Mouse (Mus musculus) neural tube, embryonic 15.5 days (tissue): ENCODE data around the gene Mta3. TPM values are rescaled to one million over a fixed set of nuclear protein-coding genes. Genes with fewer than 3 reads are reported as not detected.

Experiments
- ATAC-seq: fragments of 200-750 bp; cut with Nextera tagmentation; 2 replicates; pipeline ENCODE4 v1.8.0; 2017; ENCODE audit warnings: mild to moderate bottlenecking, moderate TSS enrichment, moderate library complexity; ENCODE audit not compliant: low FRiP score
- H3K27ac ChIP-seq: fragments of 300-500 bp; sonication (generic); replicated peaks from 2 replicates; pipeline ENCODE4 v1.5.1; 2015; ENCODE audit warnings: mild to moderate bottlenecking, inconsistent platforms
- H3K27me3 ChIP-seq: fragments of 300-500 bp; sonication (generic); replicated peaks from 2 replicates; pipeline ENCODE4 v1.6.1; 2015; ENCODE audit warnings: inconsistent platforms
- H3K36me3 ChIP-seq: fragments of 300-500 bp; sonication (generic); 2 replicates; pipeline ENCODE4 v1.6.1; 2015; ENCODE audit warnings: inconsistent platforms
- H3K4me1 ChIP-seq: fragments of 300-500 bp; sonication (generic); 2 replicates; pipeline ENCODE4 v1.6.1; 2015; ENCODE audit warnings: inconsistent platforms
- H3K4me2 ChIP-seq: fragments of 300-500 bp; sonication (generic); 2 replicates; pipeline ENCODE4 v1.6.1; 2015; ENCODE audit warnings: inconsistent platforms, mild to moderate bottlenecking, moderate library complexity
- H3K4me3 ChIP-seq: fragments of 300-500 bp; sonication (generic); replicated peaks from 2 replicates; pipeline ENCODE4 v1.5.1; 2015; ENCODE audit warnings: mild to moderate bottlenecking, inconsistent platforms
- H3K9ac ChIP-seq: fragments of 300-500 bp; sonication (generic); replicated peaks from 2 replicates; pipeline ENCODE4 v1.6.1; 2015; ENCODE audit warnings: mild to moderate bottlenecking, inconsistent platforms
- H3K9me3 ChIP-seq: fragments of 300-500 bp; sonication (generic); replicated peaks from 2 replicates; pipeline ENCODE4 v1.6.1; 2016; ENCODE audit warnings: inconsistent platforms
- WGBS: fragments of 180-500 bp; shearing (Covaris S2); methylation state at CpG from one replicate; pipeline ENCODE4 v1.1.7; 2015; ENCODE audit warnings: mixed read lengths; 5-methylcytosine and 5-hydroxymethylcytosine counted together
- polyA plus RNA-seq: library from polyadenylated mRNA; unstranded; fragments of >200 nt; fragmentation: Nextera tagmentation; extraction: Ambion mirVana; gene quantifications from 2 replicates; pipeline ENCODE4 v1.2.1, GENCODE M21; 2015

Gene Mta3
- polyA plus RNA-seq, 1 experiment from 2014 or later = 34.8 TPM

GRCm38 (mm10) chr17:83799506-83800050 lies 93.6 kb downstream of the Mta3 start:
- WGBS = 95% methylated on average over 11 of the region's 11 CpGs
- Histone ChIP-seq H3K27me3 (no peaks in the 10 kb centered on the region), H3K27ac (no peak overlapping the region), H3K36me3 (peaks cover 20% of the 10 kb centered on the region), H3K4me2 (no peak overlapping the region), H3K4me3 (no peak overlapping the region), H3K9ac (no peak overlapping the region), H3K9me3 (no peaks in the 10 kb centered on the region), H3K4me1 (peaks cover 2% of the 10 kb centered on the region)
- ATAC-seq = no peak

DNA sequence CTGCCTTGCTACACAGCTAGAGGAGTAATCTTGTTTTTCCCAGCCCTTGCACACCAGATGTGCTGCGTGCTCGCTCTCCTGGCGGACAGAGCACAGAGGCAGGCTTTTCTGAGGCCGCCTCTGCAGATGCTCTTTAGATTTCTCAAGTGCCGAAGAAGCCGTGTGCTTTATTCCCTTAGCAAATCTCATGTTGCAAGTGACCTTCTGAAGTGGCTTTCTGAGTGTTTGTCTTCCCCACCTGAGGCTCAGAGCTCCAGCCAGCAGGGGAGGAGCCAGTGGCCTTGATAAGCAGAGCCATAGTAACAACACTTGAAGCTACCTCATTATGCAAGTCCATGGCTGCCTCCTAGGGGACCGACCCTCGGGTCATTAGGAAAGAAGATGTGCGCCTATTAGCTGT lies 98.0 kb downstream of the Mta3 start:
- no peaks in the 10 kb centered on the region for H3K9me3 ChIP-seq
- no peak overlapping the region for H3K9ac ChIP-seq
- WGBS = 78% methylated on average over 9 of the region's 9 CpGs
- no peaks in the 10 kb centered on the region for H3K27me3 ChIP-seq
- H3K4me1 ChIP-seq = peaks cover 12% of the 10 kb centered on the region
- H3K4me3 ChIP-seq = no peak overlapping the region
- H3K27ac ChIP-seq = no peak overlapping the region
- ATAC-seq = no peak
- peaks cover 36% of the 10 kb centered on the region for H3K36me3 ChIP-seq
- H3K4me2 ChIP-seq = no peak overlapping the region

GRCm38 (mm10) chr17:83805078-83805477 lies 99.1 kb downstream of the Mta3 start:
- Histone ChIP-seq H3K9ac (no peak overlapping the region), H3K36me3 (peaks cover 40% of the 10 kb centered on the region), H3K27ac (no peak overlapping the region), H3K4me3 (no peak overlapping the region), H3K4me1 (peaks cover 12% of the 10 kb centered on the region), H3K9me3 (no peaks in the 10 kb centered on the region), H3K4me2 (no peak overlapping the region), H3K27me3 (no peaks in the 10 kb centered on the region)
- 50% methylated on average over 9 of the region's 9 CpGs for WGBS
- ATAC-seq = peak; percentile 69; the same call in 1 of the 2 replicates

DNA sequence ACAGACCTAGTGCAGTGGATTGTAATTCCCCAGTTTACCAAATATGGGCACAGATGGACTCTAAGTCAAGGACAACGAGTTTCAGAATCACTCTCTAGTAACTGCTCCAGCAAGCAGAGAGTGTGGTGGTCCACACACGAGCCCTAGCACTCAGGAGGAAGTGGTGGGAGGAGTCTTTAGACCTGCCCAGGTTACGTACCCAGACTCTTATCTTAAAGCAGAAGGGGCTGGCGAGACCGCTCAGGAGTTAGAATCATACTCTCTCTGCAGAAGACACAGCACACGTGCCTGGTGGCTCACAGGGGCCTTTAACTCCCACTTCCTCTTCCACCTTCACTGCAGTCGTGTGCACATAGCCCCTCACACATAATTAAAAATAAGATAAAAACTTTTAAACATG lies 101.4 kb downstream of the Mta3 start:
- no peak overlapping the region for H3K27ac ChIP-seq
- WGBS = 80% methylated on average over 7 of the region's 7 CpGs

GRCm38 (mm10) chr17:83807778-83808398 lies 101.9 kb downstream of the Mta3 start:
- Histone ChIP-seq H3K4me3 (no peak overlapping the region), H3K36me3 (peaks cover 35% of the 10 kb centered on the region), H3K9me3 (no peaks in the 10 kb centered on the region), H3K27me3 (no peaks in the 10 kb centered on the region), H3K9ac (no peak overlapping the region), H3K4me2 (no peak overlapping the region), H3K4me1 (peaks cover 14% of the 10 kb centered on the region), H3K27ac (no peak overlapping the region)
- WGBS = 74% methylated on average over 11 of the region's 11 CpGs
- ATAC-seq = no peak

More for the DNA sequence above, 101.4 kb downstream of the Mta3 start:
- ATAC-seq = no peak
- no peak overlapping the region for H3K9ac ChIP-seq
- H3K27me3 ChIP-seq = no peaks in the 10 kb centered on the region
- H3K4me1 ChIP-seq = peaks cover 14% of the 10 kb centered on the region
- no peak overlapping the region for H3K4me3 ChIP-seq
- peaks cover 35% of the 10 kb centered on the region for H3K36me3 ChIP-seq
- H3K9me3 ChIP-seq = no peaks in the 10 kb centered on the region
- no peak overlapping the region for H3K4me2 ChIP-seq

DNA sequence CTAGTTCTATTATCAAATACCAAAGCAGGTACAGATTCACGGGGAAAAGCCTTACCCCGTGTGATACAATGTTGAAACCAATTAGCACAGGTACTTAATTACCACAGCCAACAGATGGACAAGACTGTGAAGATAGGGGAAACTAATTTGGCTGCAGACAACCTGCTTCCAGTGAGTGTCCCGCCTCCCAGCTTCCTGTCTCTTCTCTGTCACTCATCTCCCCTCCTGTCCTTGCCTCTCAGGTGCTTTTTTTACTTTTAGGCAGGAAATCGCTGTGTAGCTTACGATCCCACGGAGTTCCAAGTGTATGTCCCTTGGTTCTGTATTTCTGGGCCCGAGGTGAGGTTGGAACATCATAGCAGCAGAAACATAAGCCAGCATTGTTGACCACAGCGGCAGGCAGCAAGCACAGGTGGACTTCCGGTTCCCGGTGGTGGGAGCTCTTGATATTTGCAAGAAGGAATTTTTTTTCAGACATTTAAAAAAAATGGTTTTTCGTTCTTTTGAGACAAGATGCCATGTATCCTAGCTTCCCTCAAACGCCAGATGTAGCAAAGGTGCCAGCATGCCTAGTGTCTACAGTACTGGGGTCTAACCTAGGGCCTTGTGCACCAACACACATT lies 102.6 kb downstream of the Mta3 start:
- H3K4me2 ChIP-seq = no peak overlapping the region
- H3K27ac ChIP-seq = no peak overlapping the region
- no peak overlapping the region for H3K4me3 ChIP-seq
- peaks cover 14% of the 10 kb centered on the region for H3K4me1 ChIP-seq
- H3K27me3 ChIP-seq = no peaks in the 10 kb centered on the region
- no peak overlapping the region for H3K9ac ChIP-seq
- H3K36me3 ChIP-seq = peaks cover 35% of the 10 kb centered on the region
- no peak for ATAC-seq
- no peaks in the 10 kb centered on the region for H3K9me3 ChIP-seq
- WGBS = 92% methylated on average over 12 of the region's 12 CpGs

DNA sequence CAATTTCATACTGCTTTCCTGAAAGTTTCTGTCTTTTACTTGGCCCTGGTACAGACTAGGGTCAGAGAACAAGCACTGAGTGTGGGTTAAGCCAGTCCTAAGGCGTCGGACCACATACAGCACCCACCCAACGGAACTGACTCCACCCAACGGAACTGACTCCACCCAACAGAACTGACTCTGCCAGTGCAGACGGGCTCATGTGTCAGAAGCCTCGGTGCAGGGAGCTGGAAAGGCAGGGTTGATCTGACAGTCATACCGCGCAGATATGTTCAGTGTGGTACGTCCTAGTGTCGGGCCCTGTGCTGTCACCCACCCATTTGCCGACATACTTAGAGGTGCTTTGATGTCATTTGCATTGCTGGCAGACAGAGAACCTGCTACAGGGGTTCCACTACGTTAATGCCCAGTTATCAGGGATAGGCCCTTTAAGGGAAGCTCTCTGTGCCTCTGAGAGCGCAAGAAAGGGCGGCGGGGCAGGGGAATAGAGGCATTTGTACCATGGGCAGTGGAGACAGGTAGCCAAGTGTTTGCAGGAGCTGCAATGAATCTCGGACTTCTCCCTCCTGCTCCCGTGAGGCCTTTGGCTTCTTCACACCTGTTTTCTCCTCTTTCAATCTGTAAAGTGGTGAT lies 103.3 kb downstream of the Mta3 start:
- peaks cover 14% of the 10 kb centered on the region for H3K4me1 ChIP-seq
- H3K36me3 ChIP-seq = peaks cover 31% of the 10 kb centered on the region
- ATAC-seq = no peak
- WGBS = 92% methylated on average over 17 of the region's 17 CpGs
- H3K9ac ChIP-seq = no peak overlapping the region
- no peaks in the 10 kb centered on the region for H3K27me3 ChIP-seq
- H3K4me2 ChIP-seq = no peak overlapping the region
- no peaks in the 10 kb centered on the region for H3K9me3 ChIP-seq
- no peak overlapping the region for H3K27ac ChIP-seq
- no peak overlapping the region for H3K4me3 ChIP-seq

DNA sequence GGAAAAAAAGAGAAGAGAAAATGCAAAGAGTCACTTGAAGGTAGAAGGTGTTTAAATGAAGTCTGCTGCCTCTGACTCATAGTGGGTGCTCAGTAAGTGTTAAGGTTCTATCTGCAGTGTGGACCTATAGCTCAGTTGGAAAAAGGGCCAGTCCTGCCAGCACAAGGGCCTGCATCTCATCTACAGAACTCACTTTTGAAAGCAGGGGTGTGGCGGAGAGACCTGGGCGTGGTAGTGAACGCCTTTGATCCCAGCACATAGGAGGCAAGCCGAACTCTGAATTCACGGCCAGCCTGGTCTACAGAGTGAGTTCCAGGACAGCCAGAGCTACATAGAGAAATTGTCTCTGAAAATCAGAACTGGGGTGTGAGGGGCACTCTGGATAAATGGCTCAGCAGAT lies 104.3 kb downstream of the Mta3 start:
- no peak for ATAC-seq
- H3K4me1 ChIP-seq = peaks cover 7% of the 10 kb centered on the region; the same call in 1 of the 2 replicates
- H3K27ac ChIP-seq = no peak overlapping the region
- 94% methylated on average over 5 of the region's 5 CpGs for WGBS
- no peaks in the 10 kb centered on the region for H3K27me3 ChIP-seq
- no peaks in the 10 kb centered on the region for H3K9me3 ChIP-seq
- peaks cover 25% of the 10 kb centered on the region for H3K36me3 ChIP-seq
- H3K4me3 ChIP-seq = no peak overlapping the region
- H3K4me2 ChIP-seq = no peak overlapping the region
- no peak overlapping the region for H3K9ac ChIP-seq

- ATAC-seq = no peak; the same call in 1 of the 2 replicates
- H3K4me2 ChIP-seq = no peak overlapping the region
- no peak overlapping the region for H3K4me3 ChIP-seq
- no peak overlapping the region for H3K27ac ChIP-seq
- H3K9me3 ChIP-seq = no peaks in the 10 kb centered on the region
- peaks cover 14% of the 10 kb centered on the region; the same call in 1 of the 2 replicates for H3K36me3 ChIP-seq
- peaks cover 2% of the 10 kb centered on the region; the same call in 1 of the 2 replicates for H3K4me1 ChIP-seq
- no peak overlapping the region for H3K9ac ChIP-seq
- whole genome bisulfite sequencing = 66% methylated on average over 17 of the region's 17 CpGs
- H3K27me3 ChIP-seq = no peaks in the 10 kb centered on the region
These were observed 106.4 kb downstream of the Mta3 start for GRCm38 (mm10) chr17:83812200-83812944.

GRCm38 (mm10) chr17:83813050-83813449 lies 107.1 kb downstream of the Mta3 start:
- no peaks in the 10 kb centered on the region for H3K9me3 ChIP-seq
- no peaks in the 10 kb centered on the region for H3K27me3 ChIP-seq
- 79% methylated on average over 4 of the region's 4 CpGs for WGBS
- no peak overlapping the region for H3K27ac ChIP-seq
- no peak overlapping the region for H3K4me3 ChIP-seq
- H3K9ac ChIP-seq = no peak overlapping the region
- no peak for ATAC-seq
- H3K4me2 ChIP-seq = no peak overlapping the region
- H3K36me3 ChIP-seq = peaks cover 12% of the 10 kb centered on the region; the same call in 1 of the 2 replicates
- H3K4me1 ChIP-seq = peaks cover 2% of the 10 kb centered on the region; the same call in 1 of the 2 replicates

DNA sequence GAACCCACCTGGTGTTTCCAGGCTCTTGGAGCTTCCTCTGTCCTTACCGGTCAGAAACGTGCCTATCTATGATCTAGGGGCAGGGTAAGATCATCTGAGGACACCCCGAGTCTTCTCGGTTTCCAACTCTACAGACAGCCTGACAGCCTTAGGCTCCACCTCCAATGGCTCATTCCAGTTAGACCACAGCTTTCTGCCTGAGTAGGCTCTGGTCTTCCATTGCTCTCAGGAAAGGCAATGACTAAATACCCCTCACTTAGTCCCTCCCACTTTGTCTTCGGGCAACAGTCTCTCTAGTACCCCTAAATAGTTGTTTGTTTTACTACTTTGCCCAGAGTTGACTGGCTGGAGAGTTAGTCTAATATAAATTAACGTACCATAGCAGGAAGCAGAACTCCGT lies 111.0 kb downstream of the Mta3 start:
- no peak overlapping the region for H3K27ac ChIP-seq
- no peak overlapping the region for H3K4me2 ChIP-seq
- WGBS = 74% methylated on average over 7 of the region's 7 CpGs
- H3K9ac ChIP-seq = no peak overlapping the region
- H3K9me3 ChIP-seq = no peaks in the 10 kb centered on the region
- peaks cover 25% of the 10 kb centered on the region for H3K4me1 ChIP-seq
- peaks cover 3% of the 10 kb centered on the region; the same call in 1 of the 2 replicates for H3K36me3 ChIP-seq
- ATAC-seq = no peak
- H3K4me3 ChIP-seq = no peak overlapping the region
- H3K27me3 ChIP-seq = no peaks in the 10 kb centered on the region
